Mouse (Mus musculus) hindbrain, embryonic 15.5 days (tissue): ENCODE measurements at regions not wholly inside any gene's neighbourhood (a gene's known extent, or its start where the extent isn't known, plus 50 kb on each side); places are given as distances from the start of the nearest gene placed in this dataset.
A peak's percentile ranks its signal among the peaks of the same experiment; 100 is the strongest.

ENCODE experiments used
- ATAC-seq: fragments of 200-750 bp; cut with Nextera tagmentation; 2 replicates; pipeline ENCODE4 v1.8.0; 2017; ENCODE audit warnings: low read depth, moderate number of reproducible peaks, moderate TSS enrichment; ENCODE audit not compliant: low FRiP score
- H3K27ac ChIP-seq: fragments of 300-500 bp; sonication (generic); replicated peaks from 2 replicates; pipeline ENCODE4 v1.5.1; 2015; ENCODE audit warnings: mild to moderate bottlenecking, inconsistent platforms
- H3K27me3 ChIP-seq: fragments of 300-500 bp; sonication (generic); 2 replicates; pipeline ENCODE4 v1.6.1; 2015; ENCODE audit warnings: control low read depth, inconsistent platforms
- H3K36me3 ChIP-seq: fragments of 300-500 bp; sonication (generic); 2 replicates; pipeline ENCODE4 v1.6.1; 2015; ENCODE audit warnings: control low read depth, inconsistent platforms
- H3K4me1 ChIP-seq: fragments of 300-500 bp; sonication (generic); replicated peaks from 2 replicates; pipeline ENCODE4 v1.6.1; 2015; ENCODE audit warnings: control low read depth, inconsistent platforms
- H3K4me2 ChIP-seq: fragments of 300-500 bp; sonication (generic); 2 replicates; pipeline ENCODE4 v1.6.1; 2015; ENCODE audit warnings: moderate library complexity, mild to moderate bottlenecking, inconsistent platforms
- H3K4me3 ChIP-seq: fragments of 300-500 bp; sonication (generic); 2 replicates; pipeline ENCODE4 v1.5.1; 2015; ENCODE audit warnings: mild to moderate bottlenecking, inconsistent platforms
- H3K9ac ChIP-seq: fragments of 300-500 bp; sonication (generic); 2 replicates; pipeline ENCODE4 v1.6.1; 2015; ENCODE audit warnings: inconsistent platforms
- H3K9me3 ChIP-seq: fragments of 300-500 bp; sonication (generic); 2 replicates; pipeline ENCODE4 v1.6.1; 2016; ENCODE audit warnings: control low read depth, inconsistent platforms
- WGBS: fragments of 180-500 bp; shearing (Covaris S2); methylation state at CpG from one replicate; pipeline ENCODE4 v1.1.7; 2015; 5-methylcytosine and 5-hydroxymethylcytosine counted together

DNA sequence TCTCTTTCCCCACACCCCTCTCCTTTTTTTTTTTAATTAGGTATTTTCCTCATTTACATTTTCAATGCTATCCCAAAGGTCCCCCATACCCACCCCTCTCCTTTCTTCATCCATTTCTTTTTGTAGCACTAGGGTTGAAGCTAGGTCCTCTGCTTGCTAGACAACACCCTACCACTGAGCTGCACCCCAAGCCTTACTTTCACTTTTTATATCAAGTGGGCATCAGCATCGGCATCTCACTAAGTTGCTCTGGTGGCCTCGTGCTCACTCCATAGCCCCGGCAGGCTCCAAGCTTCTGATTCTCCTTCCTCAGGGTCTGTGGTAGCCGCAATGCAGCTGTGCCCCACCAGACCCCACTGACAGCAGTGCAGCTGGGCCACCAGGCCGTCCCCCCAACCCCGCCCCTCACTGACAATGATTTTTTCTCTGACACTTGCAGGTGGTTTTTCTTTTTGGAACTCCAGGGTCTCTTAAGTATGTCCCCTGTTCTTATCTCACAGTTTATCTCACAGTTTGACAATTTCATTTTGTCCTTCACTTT is 77.5 kb downstream of the Nufip1 start:
- Histone ChIP-seq H3K27ac (no peak overlapping the region), H3K4me3 (no peak overlapping the region), H3K9ac (no peak overlapping the region), H3K36me3 (no peaks in the 10 kb centered on the region), H3K4me2 (no peak overlapping the region), H3K27me3 (no peaks in the 10 kb centered on the region), H3K4me1 (0 out of 2 replicates have a peak, but pooled peaks cover 5% of the 10 kb centered on the region), H3K9me3 (no peaks in the 10 kb centered on the region)
- WGBS = 79% methylated on average over 6 of the region's 6 CpGs
- ATAC-seq = no peak

- ATAC-seq = no peak
- Histone ChIP-seq H3K9me3 (no peaks in the 10 kb centered on the region), H3K27me3 (no peaks in the 10 kb centered on the region), H3K4me2 (no peak overlapping the region), H3K9ac (no peak overlapping the region), H3K4me1 (no peaks in the 10 kb centered on the region), H3K4me3 (no peak overlapping the region), H3K27ac (no peak overlapping the region), H3K36me3 (no peaks in the 10 kb centered on the region)
- 65% methylated on average over 10 of the region's 10 CpGs for WGBS
These were observed 84.6 kb downstream of the Nufip1 start for GRCm38 (mm10) chr14:76195324-76195723.

GRCm38 (mm10) chr14:76197357-76197756 is 86.7 kb downstream of the Nufip1 start:
- WGBS = 86% methylated on average over 2 of the region's 2 CpGs
- H3K9me3 ChIP-seq = no peaks in the 10 kb centered on the region
- H3K36me3 ChIP-seq = no peaks in the 10 kb centered on the region

DNA sequence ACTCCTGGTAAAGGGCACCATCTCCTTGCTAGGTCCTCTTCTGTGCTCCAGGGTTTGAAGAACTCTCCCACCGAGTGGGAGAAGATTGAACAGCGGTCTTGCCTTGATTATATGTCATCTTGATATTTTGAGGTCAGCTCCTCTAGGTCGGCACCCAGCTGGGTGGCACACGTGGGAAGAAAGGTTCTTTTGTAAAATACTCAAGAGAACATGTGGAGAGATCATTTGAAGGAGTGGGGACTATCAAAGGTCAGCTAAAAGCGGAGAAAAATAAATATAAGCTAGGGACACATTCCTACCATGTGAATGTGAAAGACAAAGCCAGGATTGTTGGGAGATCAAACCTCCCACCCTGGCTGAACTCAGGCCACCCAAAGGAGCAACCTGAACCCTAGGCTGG is 87.7 kb downstream of the Nufip1 start:
- Histone ChIP-seq H3K36me3 (no peaks in the 10 kb centered on the region), H3K4me1 (no peaks in the 10 kb centered on the region), H3K9ac (no peak overlapping the region), H3K27ac (no peak overlapping the region), H3K27me3 (no peaks in the 10 kb centered on the region), H3K4me2 (no peak overlapping the region), H3K4me3 (no peak overlapping the region), H3K9me3 (no peaks in the 10 kb centered on the region)
- 57% methylated on average over 5 of the region's 5 CpGs for WGBS
- ATAC-seq = no peak

More at GRCm38 (mm10) chr14:76197357-76197756, 86.7 kb downstream of the Nufip1 start:
- H3K4me3 ChIP-seq = no peak overlapping the region
- no peak overlapping the region for H3K4me2 ChIP-seq
- H3K9ac ChIP-seq = no peak overlapping the region
- no peak overlapping the region for H3K27ac ChIP-seq
- ATAC-seq = no peak
- H3K27me3 ChIP-seq = no peaks in the 10 kb centered on the region
- H3K4me1 ChIP-seq = no peaks in the 10 kb centered on the region

DNA sequence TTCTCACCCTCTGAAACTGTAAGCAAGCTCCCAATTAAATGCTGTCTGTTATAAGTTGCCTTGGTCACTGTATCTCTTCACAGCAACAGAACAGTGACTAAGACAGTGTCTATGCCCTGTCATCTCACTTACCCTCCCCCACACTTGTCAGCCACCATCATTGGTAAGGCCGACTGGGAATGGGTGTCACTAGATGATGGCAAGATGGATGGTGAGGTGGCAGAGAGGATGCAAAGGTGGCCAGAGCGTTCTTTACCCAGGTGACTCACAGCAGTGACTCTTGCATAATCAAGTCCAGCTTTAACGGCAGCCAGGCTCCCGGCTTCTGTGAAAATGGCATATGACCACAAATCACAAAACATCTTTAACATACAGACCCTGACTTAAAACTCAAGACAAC is 91.9 kb downstream of the Nufip1 start:
- H3K9me3 ChIP-seq = no peaks in the 10 kb centered on the region
- no peak overlapping the region for H3K27ac ChIP-seq
- no peak for ATAC-seq
- H3K9ac ChIP-seq = no peak overlapping the region
- 94% methylated on average over 4 of the region's 4 CpGs for WGBS
- no peaks in the 10 kb centered on the region for H3K27me3 ChIP-seq
- no peak overlapping the region for H3K4me2 ChIP-seq
- no peaks in the 10 kb centered on the region for H3K4me1 ChIP-seq
- no peaks in the 10 kb centered on the region for H3K36me3 ChIP-seq
- no peak overlapping the region for H3K4me3 ChIP-seq

DNA sequence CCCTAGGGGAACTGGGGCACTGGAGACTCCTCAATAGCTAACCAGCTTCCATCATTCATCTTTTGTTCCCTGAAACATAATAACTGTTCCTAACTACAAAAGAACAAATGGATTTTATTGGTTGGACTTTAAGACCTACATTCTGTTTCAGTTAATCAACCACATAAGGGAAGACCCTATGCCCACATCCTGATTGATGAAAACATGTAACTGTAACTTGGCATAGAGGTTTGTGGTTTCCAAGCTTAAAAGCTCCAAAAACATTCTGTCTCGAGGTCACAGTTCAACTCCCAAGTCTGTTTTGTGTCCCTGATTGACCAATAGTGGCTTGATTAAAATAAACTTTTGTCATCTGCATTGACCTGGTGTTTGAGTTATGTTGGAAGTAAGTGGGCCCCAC is 92.4 kb downstream of the Nufip1 start:
- Histone ChIP-seq H3K9ac (no peak overlapping the region), H3K9me3 (no peaks in the 10 kb centered on the region), H3K4me3 (no peak overlapping the region), H3K4me1 (no peaks in the 10 kb centered on the region), H3K27ac (no peak overlapping the region), H3K27me3 (no peaks in the 10 kb centered on the region), H3K4me2 (no peak overlapping the region), H3K36me3 (no peaks in the 10 kb centered on the region)
- WGBS = 77% methylated on average over 1 of the region's 1 CpGs
- no peak for ATAC-seq

- Histone ChIP-seq H3K27ac (no peak overlapping the region), H3K36me3 (no peaks in the 10 kb centered on the region), H3K4me1 (peaks cover 1% of the 10 kb centered on the region; the same call in 1 of the 2 replicates), H3K9me3 (no peaks in the 10 kb centered on the region), H3K4me3 (no peak overlapping the region), H3K4me2 (no peak overlapping the region), H3K9ac (no peak overlapping the region), H3K27me3 (no peaks in the 10 kb centered on the region)
- ATAC-seq = no peak
- WGBS = 84% methylated on average over 12 of the region's 12 CpGs
These were observed 105.9 kb downstream of the Nufip1 start for GRCm38 (mm10) chr14:76216446-76217177.

DNA sequence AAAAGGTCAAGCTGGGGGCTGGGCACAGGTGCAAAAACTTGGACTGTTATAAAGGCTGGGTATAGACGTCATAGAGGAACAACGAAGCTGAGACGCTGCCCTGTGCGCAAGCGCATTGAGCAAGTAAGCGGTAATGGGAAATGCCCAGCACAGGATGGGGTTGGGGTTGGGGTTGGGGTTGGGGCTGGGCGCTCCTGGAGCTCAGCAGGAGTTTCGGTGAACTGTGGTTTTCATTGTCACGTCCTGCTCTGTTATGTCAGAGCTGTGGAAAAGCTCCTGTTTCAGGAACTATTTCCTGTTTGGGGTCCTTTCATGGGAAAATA is 106.4 kb downstream of the Nufip1 start:
- H3K27ac ChIP-seq = no peak overlapping the region
- H3K4me2 ChIP-seq = no peak overlapping the region
- H3K36me3 ChIP-seq = no peaks in the 10 kb centered on the region
- no peak overlapping the region for H3K4me3 ChIP-seq
- peaks cover 7% of the 10 kb centered on the region; the same call in 1 of the 2 replicates for H3K4me1 ChIP-seq
- 78% methylated on average over 9 of the region's 9 CpGs for WGBS
- H3K27me3 ChIP-seq = no peaks in the 10 kb centered on the region
- no peaks in the 10 kb centered on the region for H3K9me3 ChIP-seq
- no peak overlapping the region for H3K9ac ChIP-seq
- no peak for ATAC-seq

DNA sequence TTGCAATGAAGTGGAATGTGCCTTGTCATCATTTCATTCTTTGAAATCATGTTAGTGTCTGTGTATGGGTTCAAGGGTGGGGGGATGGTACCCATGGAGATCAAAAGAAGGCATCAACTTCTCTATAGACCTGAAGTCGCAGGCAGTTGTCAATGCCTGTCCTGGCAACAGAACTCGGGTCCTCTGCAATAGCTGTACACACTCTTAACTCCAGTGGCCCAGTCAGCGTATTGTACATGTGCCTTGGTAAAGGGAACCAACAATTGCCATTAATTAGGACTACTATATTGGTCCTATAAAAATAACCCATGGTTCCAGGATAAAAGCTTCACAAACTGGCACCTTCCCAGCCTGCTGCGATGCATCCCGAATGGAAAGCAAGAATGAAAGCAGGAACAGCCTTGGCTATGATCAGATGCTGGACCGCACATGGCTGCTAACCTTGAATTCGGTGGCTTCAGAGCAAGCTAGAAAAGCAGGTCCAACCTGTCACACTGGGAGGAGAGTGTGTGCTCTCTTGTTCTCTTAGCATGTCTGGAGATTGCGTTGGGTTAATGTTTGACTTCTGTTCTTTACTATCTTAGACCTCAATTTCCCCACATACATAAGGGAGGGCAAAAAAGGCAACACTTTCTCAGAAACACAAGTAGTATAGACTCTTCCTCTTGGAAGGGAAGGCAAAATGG is 107.0 kb downstream of the Nufip1 start:
- ATAC-seq = no peak
- H3K4me3 ChIP-seq = no peak overlapping the region
- H3K4me1 ChIP-seq = peaks cover 9% of the 10 kb centered on the region; the same call in 1 of the 2 replicates
- no peak overlapping the region for H3K4me2 ChIP-seq
- H3K36me3 ChIP-seq = no peaks in the 10 kb centered on the region
- H3K27ac ChIP-seq = no peak overlapping the region
- H3K9ac ChIP-seq = no peak overlapping the region
- H3K27me3 ChIP-seq = no peaks in the 10 kb centered on the region
- 92% methylated on average over 8 of the region's 8 CpGs for WGBS
- H3K9me3 ChIP-seq = no peaks in the 10 kb centered on the region

DNA sequence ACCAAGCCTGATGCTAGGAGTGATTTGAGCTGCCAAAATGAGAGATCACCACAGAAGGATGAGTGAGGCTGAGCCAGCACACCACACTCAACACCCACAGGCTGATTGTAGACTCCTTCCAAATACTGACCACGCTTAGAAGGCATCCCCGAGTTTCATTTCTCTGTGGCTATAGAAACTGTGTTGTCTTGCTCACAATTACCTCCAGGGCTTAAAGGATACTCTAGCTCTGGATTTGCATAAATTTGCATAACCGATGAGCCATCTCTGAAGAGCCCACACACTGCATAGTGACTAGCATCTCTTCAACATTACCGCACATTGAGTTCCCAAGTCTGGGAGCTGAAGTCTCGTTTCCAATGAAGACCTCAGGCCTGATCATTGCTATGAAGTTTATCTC is 110.3 kb downstream of the Nufip1 start:
- H3K4me3 ChIP-seq = no peak overlapping the region
- peaks cover 9% of the 10 kb centered on the region; the same call in 1 of the 2 replicates for H3K4me1 ChIP-seq
- H3K27me3 ChIP-seq = no peaks in the 10 kb centered on the region
- H3K4me2 ChIP-seq = no peak overlapping the region
- peak; percentile 78 for ATAC-seq
- 34% methylated on average over 5 of the region's 5 CpGs for WGBS
- no peak overlapping the region for H3K9ac ChIP-seq
- no peaks in the 10 kb centered on the region for H3K36me3 ChIP-seq
- H3K9me3 ChIP-seq = no peaks in the 10 kb centered on the region
- H3K27ac ChIP-seq = no peak overlapping the region

- H3K4me1 ChIP-seq = peaks cover 9% of the 10 kb centered on the region; the same call in 1 of the 2 replicates
- ATAC-seq = 0 out of 2 replicates have a peak, but pooled peaks have one; percentile 32
- no peak overlapping the region for H3K9ac ChIP-seq
These were observed 111.1 kb downstream of the Nufip1 start for GRCm38 (mm10) chr14:76221617-76222319.

DNA sequence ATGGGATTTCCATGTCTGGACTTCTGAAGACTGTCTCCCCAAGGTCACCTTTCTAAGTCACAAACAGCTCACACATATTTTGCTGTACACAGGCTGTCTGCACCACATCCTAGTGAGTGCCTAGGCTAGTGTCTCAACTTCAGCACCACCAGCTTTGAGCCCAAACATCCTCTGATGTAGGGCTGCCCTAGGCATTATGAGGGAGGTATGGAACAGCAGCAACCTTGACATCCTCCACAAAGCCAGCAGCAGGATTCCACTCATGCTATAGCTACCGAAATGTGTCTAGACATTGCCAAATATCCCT is 111.6 kb downstream of the Nufip1 start:
- Histone ChIP-seq H3K27me3 (no peaks in the 10 kb centered on the region), H3K9me3 (no peaks in the 10 kb centered on the region), H3K9ac (no peak overlapping the region), H3K4me3 (no peak overlapping the region), H3K27ac (no peak overlapping the region), H3K4me2 (no peak overlapping the region), H3K36me3 (no peaks in the 10 kb centered on the region), H3K4me1 (peaks cover 9% of the 10 kb centered on the region; the same call in 1 of the 2 replicates)
- no peak for ATAC-seq
- WGBS = 80% methylated on average over 1 of the region's 1 CpGs

More at GRCm38 (mm10) chr14:76221617-76222319, 111.1 kb downstream of the Nufip1 start:
- Histone ChIP-seq H3K4me3 (no peak overlapping the region), H3K27me3 (no peaks in the 10 kb centered on the region), H3K4me2 (no peak overlapping the region), H3K9me3 (no peaks in the 10 kb centered on the region), H3K27ac (no peak overlapping the region), H3K36me3 (no peaks in the 10 kb centered on the region)
- 25% methylated on average over 10 of the region's 10 CpGs for WGBS
